Mouse (Mus musculus): ENCODE results near the gene Disp3.

Disp3 gene

DNA sequence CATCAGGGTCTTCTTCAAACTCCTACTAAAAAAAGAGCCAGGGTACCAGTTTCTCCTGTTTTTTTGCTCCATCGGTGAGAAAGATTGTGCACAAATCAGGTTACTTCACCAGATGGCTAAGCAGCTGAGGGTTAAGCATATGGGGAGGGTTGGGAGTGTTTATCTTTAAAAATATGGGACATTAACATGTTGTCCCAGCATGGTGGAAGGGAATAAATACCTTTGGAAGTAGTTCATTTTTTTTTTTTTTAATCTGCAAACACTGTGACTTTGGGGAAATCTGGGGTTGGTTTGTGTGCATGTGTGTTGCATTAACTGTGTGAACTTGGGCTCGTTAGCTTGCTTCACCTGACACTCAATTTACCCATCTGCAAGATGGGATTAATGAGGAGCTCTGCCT is 3.3 kb upstream of the Disp3 start:
- DNase-seq (ENCODE audit: low read depth, low spot score), result no peak

DNA sequence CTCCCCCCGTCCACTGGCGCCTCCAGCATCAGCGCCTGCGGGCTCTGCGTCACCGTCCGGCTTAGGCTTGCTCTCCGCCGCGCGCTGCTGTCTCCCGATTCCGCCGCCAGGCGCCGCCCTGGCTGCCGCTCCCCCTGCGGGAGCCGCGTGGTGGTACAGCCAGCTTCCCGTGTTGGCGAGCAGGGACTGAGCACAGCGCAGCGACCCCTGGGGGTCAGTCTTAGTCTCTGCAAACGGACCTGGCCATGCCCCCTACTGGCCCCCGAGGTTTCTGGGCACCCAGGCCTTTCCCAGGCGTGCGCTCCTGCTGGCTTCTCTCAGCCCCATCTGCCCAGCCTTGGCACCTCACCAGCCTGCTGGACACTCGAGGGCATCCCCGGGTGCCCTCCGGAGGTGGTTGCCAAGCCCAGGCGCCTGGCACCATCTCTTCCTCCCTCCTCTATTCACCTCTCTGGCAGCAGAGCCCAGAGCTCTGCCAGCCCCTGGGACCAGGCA is 337 bp upstream of the Disp3 start:
- DNase-seq (ENCODE audit: low read depth, low spot score), result peak; percentile 89

DNA sequence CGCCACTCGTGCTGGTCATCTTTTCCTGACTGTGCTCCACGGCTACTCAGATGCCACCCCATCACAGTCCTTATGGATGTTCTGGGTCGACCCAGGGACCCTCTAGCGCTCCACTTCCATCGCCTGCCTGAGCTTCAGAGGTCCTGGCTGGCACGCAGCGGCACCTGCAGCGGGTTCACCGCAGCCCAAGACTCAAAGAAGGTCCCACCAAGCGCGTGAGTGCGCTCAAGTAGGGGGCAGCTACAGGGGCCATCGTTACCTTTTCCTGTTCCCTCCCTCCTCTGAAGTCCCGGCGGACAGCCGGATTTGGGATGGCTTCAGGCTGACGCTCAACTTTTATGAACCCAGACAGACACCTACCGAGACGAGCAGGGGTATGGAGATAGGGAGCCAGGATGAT is 724 bp downstream of the Disp3 start:
- DNase-seq (ENCODE audit: low read depth, low spot score), result no peak

DNA sequence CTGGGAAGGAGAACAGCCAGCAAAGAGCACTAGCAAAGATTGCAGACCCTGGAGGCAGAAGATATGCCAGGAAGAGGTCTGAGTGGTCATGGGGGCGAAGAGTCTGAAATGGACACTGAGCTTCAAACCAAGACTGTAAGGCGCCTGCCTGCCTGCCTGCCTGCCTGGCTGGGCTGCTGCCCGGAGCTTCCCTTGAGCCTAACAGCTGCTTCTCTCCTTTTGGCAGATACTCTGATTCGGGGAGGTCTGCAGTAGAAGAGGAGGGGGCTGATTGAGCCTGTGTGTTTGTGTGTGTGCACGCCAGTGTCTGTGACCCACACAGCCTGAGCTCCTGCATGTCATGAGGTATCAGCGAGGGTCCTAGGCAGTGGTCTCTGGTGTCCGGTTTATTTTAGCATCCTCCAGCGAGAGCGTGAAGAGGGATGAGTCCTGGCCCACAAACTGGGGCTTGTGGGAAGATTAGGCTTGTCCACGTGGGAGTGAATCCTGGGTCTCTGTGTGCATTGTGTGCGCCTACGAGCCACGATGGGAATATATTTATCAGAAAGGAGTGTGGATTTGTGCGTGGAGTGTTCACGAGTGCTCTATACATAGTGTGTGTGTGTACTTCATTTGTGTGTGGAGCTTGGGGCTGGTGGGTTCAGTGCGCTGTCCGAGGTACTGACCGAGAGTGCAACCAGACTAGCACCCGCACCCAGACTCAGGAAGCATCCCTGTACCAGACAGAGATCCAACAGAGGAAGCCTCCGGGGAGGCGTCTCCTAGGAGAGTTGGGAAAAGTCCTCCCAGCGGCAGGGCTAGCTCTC is 1.3 kb downstream of the Disp3 start:
- no peak for DNase-seq (ENCODE audit: low read depth, low spot score)

DNA sequence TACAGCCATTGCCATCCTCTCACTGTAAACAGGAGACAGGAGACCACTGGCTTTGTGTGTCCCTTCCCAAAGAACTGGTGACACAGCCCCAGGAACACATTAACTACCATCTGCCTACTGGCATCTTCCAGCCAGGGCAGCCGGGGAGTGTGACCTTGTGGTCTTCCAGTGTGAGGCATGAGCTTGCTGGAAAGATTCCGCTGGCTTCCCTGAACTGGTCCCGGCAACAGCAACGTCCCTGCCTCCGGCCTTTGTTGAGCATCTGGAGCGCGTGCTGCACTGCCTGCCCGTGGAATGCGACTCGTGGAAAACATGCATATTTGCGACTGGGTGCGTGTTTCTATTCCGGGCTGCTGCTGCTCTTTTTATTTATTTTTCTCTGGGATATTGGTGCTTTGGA is 3.5 kb downstream of the Disp3 start:
- DNase-seq (ENCODE audit: low read depth, low spot score), result no peak

DNA sequence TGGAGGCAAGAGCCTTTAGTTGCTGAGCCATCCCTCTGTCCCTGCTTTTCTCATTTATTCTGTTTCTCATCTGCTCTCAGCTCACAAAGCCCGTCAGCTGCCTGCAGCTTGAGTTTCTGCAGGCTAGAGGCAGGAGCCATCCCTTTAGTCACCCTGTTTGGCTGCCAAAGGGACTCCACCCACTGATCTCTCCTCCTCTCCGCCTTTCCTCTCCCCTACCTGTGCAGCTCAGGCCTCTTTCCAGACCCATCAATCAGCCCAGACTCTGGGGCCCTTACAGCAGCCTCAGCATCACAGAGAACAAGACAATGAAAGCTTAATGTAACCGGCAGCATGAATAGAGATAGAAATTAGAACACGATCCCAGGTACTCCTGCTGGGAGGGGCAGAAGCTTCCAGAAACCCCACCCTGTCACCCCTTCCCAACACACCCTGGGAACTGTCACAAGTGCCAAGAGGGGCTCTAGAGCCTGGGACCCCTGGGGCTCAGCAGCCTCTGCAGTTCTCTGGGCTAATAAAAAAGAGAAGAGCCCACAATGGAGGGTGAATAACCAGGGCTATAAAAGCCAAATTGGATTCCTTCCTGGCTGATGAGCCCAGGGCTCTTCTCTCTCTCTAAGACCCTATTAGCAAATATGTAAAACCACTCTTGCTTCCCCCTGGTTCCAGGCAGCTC is 10.8 kb downstream of the Disp3 start:
- no peak for DNase-seq (ENCODE audit: low read depth, low spot score)

DNA sequence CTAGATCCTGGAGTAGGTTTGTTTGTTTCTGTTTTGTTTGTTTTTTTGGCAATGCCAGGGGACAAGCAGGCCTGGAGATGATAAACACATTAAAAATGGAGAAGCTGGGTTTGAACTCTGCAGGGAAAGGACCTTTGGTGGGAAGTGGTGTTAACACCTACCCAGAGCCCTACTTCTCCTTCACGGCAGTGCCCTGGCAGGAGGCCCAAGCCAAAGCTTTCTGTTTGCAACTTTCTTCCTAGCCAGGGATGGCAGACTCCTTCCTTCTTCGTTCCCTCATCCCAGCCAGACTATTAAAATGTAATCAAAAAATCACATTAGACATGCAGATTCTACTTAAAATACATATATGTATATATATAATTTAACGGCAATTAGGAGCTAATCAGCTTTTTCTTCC is 13.1 kb downstream of the Disp3 start:
- no peak for DNase-seq (ENCODE audit: low read depth, low spot score)

DNA sequence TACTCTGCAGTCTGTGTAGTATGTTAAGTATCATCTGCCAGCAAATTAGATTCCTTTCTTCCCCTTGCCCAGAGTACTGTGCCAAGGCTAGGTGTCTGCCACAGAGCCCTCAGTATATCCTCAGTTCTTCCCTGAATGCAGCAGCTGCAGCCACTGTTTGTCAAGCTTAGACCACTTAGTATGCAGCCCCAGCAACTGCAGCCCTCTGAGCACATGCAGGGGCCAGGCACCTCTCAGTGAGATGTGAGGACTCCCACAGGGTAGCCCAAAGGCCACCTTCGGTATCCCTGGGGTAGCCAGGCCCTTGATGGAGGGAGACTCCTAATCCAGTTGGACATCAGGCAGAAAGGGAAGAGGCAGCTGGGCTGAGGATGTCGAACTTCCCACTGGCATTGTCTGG is 14.5 kb downstream of the Disp3 start:
- DNase-seq (ENCODE audit: low read depth, low spot score), result no peak

DNA sequence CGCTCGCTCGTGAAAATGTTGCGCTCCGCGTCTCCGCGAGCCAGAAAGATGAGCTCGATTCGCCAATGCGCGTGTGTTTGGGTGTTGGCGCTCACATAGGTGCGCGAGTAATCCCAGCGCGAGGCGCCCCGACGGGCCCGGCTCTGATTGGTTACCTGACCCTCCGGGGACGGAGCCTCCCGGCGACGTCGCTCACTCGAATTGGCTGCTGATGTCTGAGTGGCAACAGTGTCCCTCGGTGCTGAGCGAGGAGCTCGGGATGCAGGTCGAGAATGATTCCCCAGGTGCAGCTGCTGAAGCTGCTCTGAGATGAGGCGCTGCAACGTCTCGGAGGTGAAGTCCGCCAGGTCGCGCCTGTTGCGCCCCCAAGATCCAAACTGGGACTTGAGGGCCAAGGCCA is 16.1 kb downstream of the Disp3 start:
- no peak for DNase-seq (ENCODE audit: low read depth, low spot score)

DNA sequence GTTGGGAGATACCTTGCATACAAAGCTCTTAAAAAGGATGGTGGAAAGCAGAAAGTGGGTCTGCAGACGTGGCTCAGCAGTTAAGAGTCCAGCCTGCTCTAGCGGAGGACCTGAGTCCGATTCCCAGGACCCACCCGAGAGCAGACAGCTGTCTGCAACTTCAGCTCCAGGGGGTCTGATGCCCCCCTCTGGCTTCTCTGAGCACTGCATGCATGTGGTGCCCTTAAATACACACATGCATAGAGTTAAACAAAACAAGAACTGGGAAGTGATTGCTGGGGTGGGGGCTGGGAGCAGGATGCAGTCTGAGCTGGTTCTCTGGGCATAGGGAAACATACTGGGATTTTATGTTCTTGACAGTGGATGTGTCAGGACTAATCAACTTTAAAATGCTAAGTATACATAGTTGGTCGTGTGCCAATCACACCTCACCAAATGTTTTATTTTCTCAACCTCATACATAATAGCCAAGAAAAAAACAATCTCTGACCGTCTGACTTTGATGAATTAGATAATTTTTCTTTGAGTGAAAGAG is 20.7 kb downstream of the Disp3 start:
- no peak for DNase-seq (ENCODE audit: low read depth, low spot score)

DNA sequence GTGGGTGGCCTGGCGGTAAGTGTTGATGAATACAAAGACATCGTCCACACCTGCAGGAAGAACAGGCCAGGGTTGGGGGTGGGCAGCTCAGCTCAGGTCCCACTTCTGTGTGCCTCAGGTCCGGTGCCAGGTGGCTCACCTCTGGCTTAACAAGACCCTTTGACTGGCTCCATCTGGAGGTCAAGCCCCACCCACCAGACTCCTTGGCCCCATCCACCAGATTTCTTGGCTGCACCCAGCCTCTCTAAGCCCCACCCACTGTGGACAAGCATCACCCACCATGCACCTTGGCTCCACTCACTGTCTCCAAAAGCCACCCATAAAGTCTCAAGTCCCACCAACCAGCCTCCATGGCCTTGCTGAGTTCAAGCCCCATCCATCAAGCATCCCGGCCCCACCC is 27.8 kb downstream of the Disp3 start:
- DNase-seq (ENCODE audit: low read depth, low spot score), result no peak

DNA sequence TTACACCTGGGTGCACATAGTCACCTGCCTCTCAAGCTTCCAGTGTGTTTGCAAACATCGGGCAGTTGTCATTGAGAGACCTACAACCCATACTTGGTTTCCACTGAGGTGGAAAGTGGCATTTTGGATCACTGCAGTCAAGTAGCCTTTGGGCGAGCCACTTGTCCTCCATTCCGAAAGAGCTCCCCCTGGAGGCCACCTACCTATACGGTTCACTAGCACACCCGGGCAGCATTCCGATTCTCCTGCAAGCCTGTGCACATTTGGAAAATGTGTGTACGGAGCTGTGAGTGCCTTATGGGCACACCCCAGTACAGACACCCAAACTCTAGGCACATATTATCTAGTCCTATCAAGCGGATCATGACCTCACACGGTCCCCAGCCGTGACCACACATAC is 38.4 kb downstream of the Disp3 start:
- no peak for DNase-seq (ENCODE audit: low read depth, low spot score)

DNA sequence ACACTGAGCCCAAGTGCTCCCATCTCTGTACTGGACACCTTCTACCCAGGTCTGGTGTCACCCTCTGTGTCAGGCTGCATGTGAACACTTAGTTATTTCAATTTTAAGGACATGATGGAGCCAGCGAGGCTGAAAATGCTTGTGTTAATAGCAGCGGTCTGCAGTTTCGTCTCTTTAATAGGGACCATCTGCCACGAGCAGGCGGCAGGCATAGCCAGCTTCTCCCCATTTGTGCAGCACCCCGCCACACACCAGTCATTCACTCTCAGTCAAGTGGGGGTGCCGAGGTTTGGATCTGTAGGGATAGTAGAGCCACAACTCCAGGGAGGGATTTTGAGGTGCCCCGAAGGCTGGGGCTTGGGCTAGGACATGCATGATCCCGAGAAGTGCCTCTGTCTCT is 47.4 kb downstream of the Disp3 start:
- no peak for DNase-seq (ENCODE audit: low read depth, low spot score)

DNA sequence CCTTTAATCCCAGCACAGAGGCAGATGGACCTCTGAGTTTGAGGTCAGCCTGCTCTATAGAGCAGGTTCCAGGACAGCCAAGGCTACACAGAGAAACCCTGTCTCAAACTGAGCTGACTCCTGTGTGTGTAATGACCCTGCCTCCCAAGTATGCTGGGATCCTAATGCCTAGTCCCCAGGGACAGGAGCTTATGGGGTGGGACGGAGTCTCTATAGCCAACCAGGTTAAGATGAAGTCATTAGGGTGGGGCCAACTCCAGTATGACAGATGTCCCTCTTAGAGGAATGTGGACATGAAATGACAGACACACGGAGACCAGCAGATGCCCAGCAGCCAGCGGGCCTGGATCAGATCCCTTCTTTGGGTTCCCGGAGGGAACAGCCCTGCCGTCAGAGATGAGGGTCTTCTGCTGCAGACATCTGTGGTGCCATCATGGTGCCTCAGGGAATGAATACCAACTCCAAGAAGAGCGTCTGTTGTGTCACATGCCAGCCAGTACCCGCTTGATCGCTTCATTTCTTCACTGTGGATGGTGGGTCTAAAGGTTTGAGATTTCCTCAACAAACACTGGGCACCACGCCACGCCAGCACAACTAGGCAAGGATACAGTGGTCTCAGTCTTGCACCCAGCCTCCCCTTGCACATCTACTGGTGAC is 48.2 kb downstream of the Disp3 start:
- no peak for DNase-seq (ENCODE audit: low read depth, low spot score)

DNA sequence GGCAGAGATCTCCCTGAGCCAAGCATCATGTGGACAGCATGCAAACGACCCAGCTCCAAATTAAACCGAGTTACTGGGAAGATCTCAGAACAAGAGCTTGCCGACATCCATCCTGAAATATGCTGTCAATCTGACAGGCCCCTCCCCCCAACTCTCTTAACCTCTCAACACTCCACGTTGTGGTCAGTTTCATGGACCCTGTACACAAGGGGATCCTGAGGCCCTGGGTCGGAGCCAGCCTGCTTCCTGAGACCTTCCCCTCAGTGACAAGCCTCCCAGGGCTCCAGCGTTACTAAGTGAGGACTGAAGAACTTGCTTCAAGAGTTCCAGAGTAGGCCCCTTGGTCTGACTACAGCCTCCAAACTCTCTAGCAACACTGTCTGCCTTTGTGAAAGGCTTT is 48.8 kb downstream of the Disp3 start:
- no peak for DNase-seq (ENCODE audit: low read depth, low spot score)

DNA sequence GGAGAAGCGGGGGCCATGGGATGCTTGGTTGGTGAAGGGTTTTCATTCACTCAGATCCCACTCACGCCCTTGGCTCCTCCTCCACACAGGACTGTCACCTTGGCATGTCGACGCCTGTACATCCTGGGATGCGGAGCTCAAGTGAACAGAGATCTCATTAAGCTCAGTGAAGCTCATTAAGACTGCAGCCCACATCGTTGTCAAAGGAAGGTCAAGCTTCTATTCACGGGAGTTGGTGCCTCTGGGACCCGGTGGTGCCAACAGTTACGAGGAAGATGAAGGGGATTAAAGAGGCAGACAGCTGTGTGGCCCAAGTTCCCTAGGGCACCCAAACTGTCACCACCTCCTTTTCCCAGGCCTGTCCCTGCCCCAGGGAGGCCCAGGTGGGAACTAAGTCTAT is 49.5 kb downstream of the Disp3 start:
- DNase-seq (ENCODE audit: low read depth, low spot score), result no peak

DNA sequence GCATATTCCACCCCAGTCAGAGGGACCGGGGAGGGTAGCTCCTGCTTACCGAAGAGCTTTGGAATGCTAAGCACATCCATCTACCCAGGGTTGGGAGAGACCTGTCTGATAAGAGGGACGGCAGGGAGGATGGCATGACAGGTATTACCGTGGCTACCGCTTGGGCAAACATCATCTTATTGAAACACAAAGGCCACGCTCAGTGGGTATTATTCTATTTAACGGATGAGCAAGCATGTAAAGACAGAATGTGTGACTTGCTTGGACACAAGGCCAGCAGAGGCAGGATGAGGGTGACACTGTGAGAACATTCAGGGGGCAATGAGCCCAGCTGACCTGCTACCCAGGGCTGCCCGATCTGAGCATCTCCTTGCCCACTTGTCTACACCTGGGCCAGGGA is 51.1 kb downstream of the Disp3 start:
- DNase-seq (ENCODE audit: low read depth, low spot score), result no peak

DNA sequence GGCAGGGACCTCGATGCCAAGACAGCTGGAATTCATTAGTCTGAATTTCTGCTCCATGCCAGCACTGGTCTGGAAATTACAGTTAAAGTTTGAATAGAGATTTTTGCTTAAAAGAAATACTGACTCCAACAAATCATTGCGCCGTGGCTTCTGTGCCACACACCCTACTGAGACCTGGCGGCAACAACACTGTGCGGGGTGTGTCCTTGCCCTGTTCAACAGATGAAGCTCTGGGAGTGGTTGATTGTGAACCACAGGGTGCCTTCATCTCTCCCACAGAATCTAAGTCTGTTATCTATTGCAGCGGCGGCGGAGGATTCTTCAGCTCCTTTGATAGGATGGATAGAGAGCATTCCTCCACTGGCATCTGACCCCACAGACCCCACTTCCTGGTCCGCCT is 54.7 kb downstream of the Disp3 start:
- no peak for DNase-seq (ENCODE audit: low read depth, low spot score)

DNA sequence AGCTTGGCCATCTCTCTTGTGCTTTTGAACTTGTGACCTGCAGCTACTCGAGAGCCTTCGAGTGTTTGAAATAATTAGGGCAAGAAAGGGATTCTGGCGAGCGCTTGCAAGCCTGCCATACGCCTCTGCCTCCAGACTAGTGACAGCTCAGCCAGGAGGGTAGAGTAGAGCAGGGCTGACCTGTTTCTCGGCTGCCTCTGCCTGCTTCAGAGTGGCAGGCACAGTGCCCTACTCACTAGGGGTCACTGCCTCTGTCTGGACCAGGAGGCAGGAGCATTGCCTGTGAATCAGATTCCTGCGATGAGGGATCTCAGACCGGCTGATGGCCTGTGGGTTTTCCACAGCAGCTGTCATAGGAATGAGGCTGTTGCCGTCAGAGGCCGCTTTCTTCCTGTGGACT is 55.1 kb downstream of the Disp3 start:
- DNase-seq (ENCODE audit: low read depth, low spot score), result no peak

DNA sequence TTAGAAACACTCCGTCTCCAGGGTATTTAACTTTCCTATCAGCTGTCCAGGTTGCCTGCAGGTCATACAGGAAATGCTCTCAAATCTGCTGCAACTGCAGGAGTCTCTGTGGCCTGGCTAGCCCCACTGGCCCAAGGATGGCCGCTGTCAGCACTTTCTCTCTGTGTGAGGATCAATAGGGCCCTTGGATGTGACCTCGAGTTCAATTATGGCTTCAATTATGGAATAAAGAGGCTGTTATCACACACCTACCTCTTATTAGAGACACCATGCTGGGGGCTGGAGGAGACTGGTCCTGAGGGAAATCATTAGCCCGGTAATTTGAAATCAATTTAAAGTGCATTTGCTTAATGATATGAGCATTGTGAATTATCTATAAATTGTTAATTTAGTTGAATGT is 55.6 kb downstream of the Disp3 start:
- no peak for DNase-seq (ENCODE audit: low read depth, low spot score)

DNA sequence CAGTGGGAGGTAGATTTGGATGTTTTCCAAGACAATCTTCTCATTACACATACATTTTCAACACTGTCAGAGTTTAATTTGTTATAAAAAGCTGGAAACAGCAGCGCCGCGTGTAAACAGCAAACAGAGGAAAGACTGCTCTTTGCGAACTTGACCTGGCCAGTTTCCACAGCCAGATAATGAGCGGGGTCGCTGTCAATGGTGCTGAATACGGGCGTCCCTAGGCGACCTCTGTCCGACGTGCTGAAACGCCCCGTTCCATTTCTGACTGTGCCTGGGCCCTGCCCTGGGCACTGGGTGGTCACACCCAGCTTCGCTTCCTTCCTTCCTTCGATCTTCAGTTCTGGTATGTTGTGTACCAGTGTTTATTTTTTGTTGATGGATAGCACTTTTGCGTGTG is 58.1 kb downstream of the Disp3 start:
- DNase-seq (ENCODE audit: low read depth, low spot score), result no peak

DNA sequence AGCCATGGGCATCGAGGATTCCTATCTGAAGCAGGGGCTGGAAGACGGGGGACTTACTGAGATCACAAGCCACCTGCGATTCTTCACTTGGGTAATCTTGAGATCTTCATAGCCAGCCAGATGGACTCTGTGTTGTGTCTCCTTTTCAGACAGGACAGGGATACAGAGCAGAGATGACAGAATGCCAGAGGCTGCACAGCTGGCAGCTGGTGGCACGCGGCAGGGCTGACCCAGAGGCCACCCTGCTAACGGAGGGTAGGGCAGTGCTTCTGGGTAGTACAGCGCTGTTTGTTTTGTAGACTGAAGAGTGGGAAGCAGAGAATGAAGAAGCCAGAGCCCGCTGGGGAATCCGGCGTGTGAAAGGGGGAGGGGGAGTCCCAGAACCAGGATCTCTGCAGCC is 64.8 kb downstream of the Disp3 start:
- no peak for DNase-seq (ENCODE audit: low read depth, low spot score)

DNA sequence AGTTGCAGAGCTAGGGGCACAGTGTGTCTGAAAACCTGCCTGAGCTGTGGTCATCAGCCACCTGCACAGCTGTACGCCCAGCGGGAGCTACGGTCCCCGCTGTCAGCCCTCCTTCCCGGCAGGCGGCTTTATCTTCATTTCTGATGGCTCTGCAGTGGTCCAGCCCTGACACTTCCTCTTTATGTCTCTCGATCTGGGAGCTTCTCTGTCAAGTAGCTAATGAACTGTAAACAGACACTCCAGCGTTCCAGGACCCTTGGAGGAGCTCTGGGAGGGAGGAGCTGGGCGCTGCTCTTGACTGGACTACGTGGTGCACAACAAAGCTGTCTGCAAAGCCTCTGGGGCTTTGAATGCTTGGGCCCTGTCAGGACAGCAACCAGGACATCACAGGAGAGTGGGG is 67.1 kb downstream of the Disp3 start:
- no peak for DNase-seq (ENCODE audit: low read depth, low spot score)

All from retina, adult 2 months (tissue).